Mouse (Mus musculus) duodenum, adult 2 months (tissue): ENCODE results near the gene Inf2. TPM values are rescaled to one million over a fixed set of nuclear protein-coding genes. Genes with fewer than 3 reads are reported as not detected.

Experiments
- polyA plus RNA-seq: library from polyadenylated mRNA; depleted of rRNA; stranded (reverse); fragments of >200 nt; gene quantifications from 2 replicates; pipeline ENCODE4 v1.2.3, GENCODE M21; 2012; ENCODE audit warnings: low replicate concordance; rRNA removed

The Inf2 gene
- 6.8 and 8.5 TPM in 2 replicates for polyA plus RNA-seq

DNA sequence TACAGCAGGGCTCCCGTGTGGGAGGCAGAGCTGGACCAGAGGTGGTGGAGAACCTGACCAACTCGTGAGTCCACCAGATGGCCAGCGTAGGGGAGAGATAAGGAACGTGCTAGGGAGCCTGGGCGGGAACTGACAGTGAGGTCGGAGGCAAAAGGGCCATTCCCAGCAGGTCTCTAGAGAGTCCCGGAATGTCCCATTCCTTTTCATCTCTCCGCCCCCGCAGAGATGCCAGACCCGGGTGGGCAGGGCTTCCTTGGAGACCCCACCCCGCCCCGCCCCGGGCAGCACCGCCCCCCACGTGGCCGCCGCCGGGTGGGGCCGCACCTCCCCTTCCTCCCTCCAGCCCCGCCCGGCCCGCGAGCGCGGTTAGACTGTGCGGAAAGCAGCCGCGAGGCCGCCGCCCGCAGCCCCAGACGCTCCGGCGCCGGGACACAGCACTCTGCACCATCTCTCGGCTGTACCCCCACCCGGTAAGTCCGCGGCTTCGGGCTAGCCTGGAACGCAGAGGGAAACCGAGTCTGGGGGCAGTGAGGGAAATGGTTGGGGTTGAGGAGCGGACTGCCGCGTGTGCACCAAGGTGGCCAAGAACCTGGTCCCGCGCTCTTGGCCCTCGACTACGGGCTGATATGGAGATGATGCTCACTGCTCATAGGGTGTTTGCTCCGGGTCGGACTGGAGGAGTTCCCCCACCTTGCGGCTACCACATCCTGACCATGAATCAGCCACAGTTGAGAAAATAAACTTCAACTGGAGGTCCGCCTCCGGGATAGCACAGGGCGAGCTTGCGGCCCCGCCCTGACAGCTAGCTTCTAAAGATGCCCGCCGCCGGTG lies at the start of gene Inf2:
Inf2 (plus strand) TSS at position 359 of the 831 bp plus-strand sequence.

DNA sequence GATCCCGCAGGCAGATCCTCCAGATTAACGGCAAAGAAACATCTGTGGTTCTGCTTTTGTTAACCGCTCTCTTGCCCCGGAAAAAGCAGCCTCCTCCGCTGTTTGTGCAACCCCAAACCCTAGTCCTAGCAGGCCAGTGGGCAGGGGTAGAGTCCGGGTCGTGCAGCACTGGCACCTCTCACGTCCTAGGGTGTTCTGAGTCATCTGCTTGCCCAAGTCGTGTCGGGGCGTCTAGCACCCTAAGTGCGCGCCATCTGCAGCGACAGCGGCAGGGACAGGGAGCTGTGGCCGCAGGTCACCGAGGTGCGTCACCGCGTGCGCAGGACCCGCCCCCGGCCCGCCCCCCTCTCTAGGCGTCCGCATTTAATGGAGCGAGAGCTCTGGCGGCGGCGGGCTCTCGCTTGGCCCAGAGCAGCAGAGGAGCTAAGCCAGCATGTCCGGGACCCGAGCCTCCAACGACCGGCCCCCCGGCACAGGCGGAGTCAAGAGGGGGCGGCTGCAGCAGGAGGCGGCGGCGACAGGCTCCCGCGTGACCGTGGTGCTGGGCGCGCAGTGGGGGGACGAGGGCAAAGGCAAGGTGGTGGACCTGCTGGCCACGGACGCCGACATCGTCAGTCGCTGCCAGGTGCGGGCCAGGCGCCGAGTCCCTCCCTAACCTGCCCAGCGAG lies 31.2 kb downstream of the Inf2 start, which contains the start of gene Adssl1:
Adssl1 (plus strand) TSS at position 360 of the 668 bp plus-strand sequence.

DNA sequence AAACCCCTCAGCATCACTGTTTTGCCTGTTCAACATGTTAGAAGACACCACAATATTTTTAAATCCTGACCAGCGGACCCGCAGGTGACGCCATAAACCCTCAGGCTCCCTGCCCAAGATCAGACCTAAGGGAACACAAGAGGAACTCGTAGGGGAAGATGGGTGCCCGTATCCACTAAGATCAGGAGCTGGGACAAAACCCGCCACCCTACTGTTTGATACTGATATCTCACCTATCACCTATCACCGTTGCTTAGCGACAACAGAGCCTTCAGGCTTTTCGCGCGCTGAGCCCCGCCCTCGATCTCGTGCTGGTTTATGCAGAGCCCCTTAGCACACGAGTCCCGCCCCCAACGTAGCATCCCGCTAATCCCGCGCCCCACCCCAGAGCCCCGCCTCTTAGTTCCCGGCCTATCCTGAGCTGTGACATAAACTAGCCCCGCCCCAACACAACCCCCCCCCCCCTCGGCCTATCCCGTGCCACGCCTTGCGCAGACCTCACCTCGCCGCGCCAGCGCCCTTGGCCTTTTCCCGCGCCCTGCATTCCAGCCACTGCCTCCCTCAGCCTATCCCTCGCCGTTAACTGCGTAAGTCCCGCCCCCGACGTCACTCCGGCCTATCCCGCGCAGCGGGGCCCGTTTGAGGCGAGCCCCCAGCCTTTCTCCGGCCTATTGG lies 55.7 kb downstream of the Inf2 start, which contains the start of gene Siva1:
Siva1 (plus strand) TSS at position 500 of the 675 bp plus-strand sequence.

Other genes with a start within 250 kb of the Inf2 start
- gene A530016L24Rik, start 99.3 kb upstream of the Inf2 start, polyA plus RNA-seq: 0.42 and 4.9 TPM in 2 replicates
- 0.87 and 1.0 TPM in 2 replicates for gene Tmem179, start 72.0 kb upstream of the Inf2 start, polyA plus RNA-seq
- 3.0 and 6.9 TPM in 2 replicates for gene Adssl1, start 31.3 kb downstream of the Inf2 start, polyA plus RNA-seq
- 21.6 and 24.5 TPM in 2 replicates for gene Siva1, start 55.9 kb downstream of the Inf2 start, polyA plus RNA-seq
- 89.2 and 126 TPM in 2 replicates for gene Akt1, start 86.1 kb downstream of the Inf2 start, polyA plus RNA-seq
- gene Zbtb42, start 90.0 kb downstream of the Inf2 start, polyA plus RNA-seq: 20.0 and 27.2 TPM in 2 replicates
- 59.7 and 67.4 TPM in 2 replicates for gene Cep170b, start 131.7 kb downstream of the Inf2 start, polyA plus RNA-seq
- 14.3 and 22.6 TPM in 2 replicates for gene Pld4, start 171.9 kb downstream of the Inf2 start, polyA plus RNA-seq
- 0.60 and 1.4 TPM in 2 replicates for gene Ahnak2, start 213.9 kb downstream of the Inf2 start, polyA plus RNA-seq
- 2.1 TPM in 2 replicates for gene Clba1, start 220.2 kb downstream of the Inf2 start, polyA plus RNA-seq
- gene Cdca4, start 240.6 kb downstream of the Inf2 start, polyA plus RNA-seq: 9.2 and 11.5 TPM in 2 replicates